Mouse (Mus musculus): ENCODE data around the gene Olfr922.

DNA sequence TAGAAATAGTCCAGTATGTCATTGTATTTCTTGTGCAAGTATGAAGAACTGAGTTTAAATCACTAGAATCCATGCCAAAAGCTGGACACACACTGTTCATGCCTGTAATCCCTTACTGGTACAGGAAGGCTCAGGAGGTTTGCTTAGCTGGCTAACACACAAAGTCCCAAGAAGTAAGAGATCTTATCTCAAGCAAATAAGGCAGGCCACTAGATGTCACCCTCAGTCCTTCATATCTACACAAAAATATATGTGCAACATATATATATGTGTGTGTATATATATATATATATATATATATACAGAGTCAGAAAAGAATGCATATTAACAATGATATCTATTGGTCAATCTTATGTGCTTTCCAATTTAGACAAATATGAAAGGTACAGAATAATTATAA lies 8.7 kb upstream of the Olfr922 start:
- TF ChIP-seq CTCF (IDR thresholded peaks at IDR 0.05; ENCODE audit: low read depth, low read length) (no peak), POLR2A (IDR thresholded peaks at IDR 0.05; ENCODE audit: insufficient read depth, low read length) (no peak)
